Mouse (Mus musculus): ENCODE results near the gene Eva1b.

DNA sequence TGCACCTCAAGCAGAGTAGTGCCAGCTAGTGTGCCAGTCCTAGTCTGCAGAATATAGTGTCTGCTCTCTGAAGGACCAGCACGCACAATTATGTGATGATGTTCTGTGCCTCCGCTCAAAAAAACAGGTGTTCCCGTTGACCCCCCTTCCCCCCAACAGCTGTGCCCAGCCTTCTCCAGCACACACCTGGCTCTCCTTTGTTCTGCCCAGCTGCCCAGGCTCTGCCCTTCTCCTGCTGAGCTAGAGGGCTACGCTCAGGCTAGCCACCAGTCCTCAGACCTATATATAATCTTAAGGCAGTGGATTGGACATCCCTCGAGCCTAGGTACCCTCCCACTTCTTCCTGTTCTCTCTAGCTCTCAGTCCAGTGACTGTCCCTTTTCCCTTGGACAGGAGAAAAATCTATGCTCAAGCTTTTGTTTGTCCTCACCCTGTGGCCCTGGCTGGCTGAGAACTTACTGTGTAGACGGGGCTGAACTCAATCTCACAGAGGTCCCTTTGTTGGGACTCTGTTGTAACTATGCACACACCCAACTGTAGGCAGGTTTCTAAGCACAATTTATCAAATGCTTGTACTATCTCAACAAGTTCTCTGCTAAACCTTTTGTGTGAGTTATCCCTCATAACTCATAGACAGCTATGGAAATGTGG is 31.5 kb upstream of the Eva1b start:
- TF ChIP-seq CTCF (IDR thresholded peaks at IDR 0.05; ENCODE audit: control insufficient read depth, insufficient read depth, insufficient read length) (no peak), MAX (IDR thresholded peaks at IDR 0.05) (no peak), FOSL1 (IDR thresholded peaks at IDR 0.05; ENCODE audit: insufficient read depth, low read length, poor library complexity, severe bottlenecking) (no peak)
